Mouse (Mus musculus): ENCODE data around the gene Cbx4.

Cbx4 gene

GRCm38 (mm10) chr11:119058041-119058995, 27.7 kb downstream of the Cbx4 start:
- DNase-seq (ENCODE audit: extremely low read depth, insufficient read length, low spot score) = no peak

DNA sequence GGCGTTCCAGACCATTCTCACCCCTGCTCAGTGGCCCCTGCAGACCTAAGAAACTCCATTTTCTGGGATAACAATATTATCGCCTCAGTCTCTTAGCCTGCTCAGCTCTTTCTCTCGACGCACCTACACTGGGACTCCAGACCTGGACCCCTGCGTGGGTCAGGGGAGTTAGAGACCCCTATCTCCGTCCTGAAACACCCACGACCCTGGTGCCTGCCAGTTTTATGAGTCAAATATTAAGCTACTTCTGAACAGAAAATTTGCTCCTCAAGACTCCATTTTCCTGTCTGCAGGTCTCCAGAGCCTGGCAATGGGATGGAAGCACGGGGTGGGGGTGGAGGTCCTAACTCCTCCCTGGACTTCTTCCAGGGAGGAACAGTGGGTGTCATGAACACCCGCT, 28.7 kb downstream of the Cbx4 start:
- no peak for DNase-seq (ENCODE audit: extremely low read depth, insufficient read length, low spot score)

GRCm38 (mm10) chr11:119056301-119057211, 29.5 kb downstream of the Cbx4 start:
- no peak for DNase-seq (ENCODE audit: extremely low read depth, insufficient read length, low spot score)

DNA sequence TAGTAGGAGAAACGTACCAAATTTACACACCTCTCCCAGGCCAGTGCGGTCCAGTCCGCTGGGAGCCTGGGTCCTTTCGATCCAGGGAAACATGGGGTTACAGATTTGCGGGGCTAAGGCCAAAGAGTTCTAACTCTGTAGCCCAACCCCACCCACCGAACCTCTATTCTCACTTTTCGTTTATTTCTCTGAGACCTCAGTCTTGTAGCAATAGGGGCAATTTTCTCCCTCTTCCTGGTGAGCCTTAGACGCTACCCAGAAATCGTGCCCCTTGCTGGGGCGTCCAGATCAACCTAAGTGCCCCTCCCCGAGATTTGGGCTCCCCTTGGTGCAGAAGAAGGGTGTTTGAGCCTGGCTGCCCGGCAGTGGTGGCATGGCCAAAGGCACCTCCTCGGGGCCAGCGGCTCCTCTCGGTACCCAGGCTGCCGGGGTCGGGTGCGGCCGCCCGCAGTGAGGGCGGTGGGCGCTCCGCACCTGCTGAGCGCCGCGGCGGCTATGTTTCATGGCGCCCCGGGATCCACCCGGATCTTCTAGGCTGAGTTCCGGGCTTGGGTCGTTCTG, 30.4 kb downstream of the Cbx4 start:
- no peak for DNase-seq (ENCODE audit: extremely low read depth, insufficient read length, low spot score)

- no peak for DNase-seq (ENCODE audit: extremely low read depth, insufficient read length, low spot score)
These were observed 31.4 kb downstream of the Cbx4 start for GRCm38 (mm10) chr11:119054351-119055345.

GRCm38 (mm10) chr11:119053738-119054350, 32.2 kb downstream of the Cbx4 start:
- no peak for DNase-seq (ENCODE audit: extremely low read depth, insufficient read length, low spot score)

DNA sequence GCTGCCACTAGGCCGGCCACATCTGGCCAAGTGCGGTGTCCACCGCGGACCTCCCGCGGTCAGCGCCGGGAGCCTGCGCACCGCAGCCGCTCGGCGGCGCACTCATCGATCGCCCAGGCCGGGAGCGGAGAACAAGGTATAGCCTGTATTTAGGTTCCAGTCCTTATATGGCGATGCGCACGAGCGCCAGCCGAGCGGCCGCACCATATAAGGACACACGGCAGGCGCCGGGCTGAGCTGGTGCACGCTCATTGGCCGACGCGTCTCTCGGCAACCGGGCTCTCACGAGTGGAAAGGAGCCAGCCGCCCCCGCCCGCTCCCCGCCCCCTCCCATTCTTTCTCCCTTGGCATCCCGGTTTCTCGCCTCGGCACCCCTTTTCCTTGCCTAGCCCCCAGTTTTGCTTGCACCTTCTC, 32.8 kb downstream of the Cbx4 start:
- DNase-seq (ENCODE audit: extremely low read depth, insufficient read length, low spot score) = peak; percentile 92

DNA sequence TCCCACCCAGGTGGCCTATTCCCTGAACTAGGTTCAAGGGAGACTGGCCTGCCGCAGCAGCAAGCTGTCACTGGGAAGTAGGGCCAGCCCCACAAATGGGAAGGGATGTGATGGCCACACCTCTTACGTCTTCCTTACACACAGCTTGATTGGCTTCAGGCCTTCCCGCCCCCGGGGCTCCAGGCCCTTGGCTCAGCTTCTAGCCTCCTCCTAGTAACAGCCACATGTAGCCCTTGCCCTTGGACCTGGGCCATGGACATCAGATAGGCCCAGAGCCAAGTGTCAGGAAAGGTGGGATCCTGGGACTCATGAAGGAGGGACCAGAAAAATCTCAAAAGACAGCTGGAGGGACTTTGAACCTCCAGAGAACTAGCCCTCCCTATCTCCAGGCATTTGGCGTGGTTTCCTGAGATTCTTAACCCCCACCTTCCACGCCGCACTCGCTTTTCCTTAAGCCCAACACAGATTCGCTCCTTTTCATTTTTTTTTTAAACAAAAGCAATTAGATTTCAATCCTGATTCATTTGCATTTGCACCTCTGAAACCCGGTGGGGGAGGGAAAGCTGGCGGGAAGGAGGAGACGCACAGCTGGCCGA, 33.3 kb downstream of the Cbx4 start:
- DNase-seq (ENCODE audit: extremely low read depth, insufficient read length, low spot score) = peak; percentile 78

DNA sequence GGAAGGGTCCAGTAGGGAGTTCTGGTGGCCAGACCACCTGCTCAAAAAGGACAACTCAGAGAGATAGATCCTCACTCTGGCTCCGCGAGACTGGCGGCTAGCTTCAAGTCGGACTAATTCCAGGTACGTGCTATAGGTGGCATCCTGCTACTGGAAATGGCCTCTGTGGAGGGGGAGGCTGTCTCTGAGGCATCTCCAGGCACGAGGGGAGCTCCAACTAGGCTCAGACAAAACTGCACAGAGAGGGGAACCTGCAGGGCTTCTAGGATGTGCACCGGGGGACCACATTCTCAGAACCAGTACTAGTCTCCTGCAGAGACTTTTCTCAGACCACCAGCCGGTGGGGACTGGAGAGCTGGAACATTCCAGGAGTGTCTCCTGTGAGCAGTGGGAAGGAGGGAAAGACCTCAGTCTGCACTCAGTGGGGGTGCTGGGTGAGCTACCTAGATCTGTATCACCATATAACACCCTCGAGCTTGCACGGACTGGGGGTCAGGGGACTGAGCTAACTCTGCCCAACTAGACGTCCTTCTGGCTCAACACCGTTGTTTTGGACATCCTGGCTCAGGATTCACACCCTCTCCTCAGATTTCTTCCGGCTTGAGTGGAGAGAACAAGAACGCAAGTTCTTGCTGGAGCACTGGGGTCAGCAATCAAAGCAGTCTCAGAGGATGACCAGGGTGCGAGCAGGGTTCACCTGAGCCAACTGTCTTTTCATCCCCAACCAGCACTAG, 33.9 kb downstream of the Cbx4 start:
- no peak for DNase-seq (ENCODE audit: extremely low read depth, insufficient read length, low spot score)

GRCm38 (mm10) chr11:119051426-119051825, 34.6 kb downstream of the Cbx4 start:
- no peak for DNase-seq (ENCODE audit: extremely low read depth, insufficient read length, low spot score)

- DNase-seq (ENCODE audit: extremely low read depth, insufficient read length, low spot score) = no peak
These were observed 35.7 kb downstream of the Cbx4 start for GRCm38 (mm10) chr11:119050361-119050760.

DNA sequence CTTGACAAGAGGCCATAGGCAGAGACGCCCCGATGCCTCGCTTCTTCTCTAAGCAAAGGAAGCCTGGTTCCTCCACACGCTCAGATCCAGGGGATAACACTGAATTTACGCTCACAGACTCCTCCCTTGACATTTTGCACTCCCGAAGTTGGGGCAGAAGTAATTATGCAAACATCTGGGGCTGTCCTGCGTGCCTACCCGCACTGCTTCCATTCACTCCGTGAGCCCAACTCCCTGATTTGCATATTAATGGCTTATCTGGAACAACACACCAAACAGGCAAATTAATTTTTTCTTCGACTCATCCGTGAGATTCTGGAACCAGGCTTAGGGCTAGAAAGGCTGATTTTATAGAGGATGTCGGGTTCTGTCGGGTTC, 37.9 kb downstream of the Cbx4 start:
- no peak for DNase-seq (ENCODE audit: extremely low read depth, insufficient read length, low spot score)

DNA sequence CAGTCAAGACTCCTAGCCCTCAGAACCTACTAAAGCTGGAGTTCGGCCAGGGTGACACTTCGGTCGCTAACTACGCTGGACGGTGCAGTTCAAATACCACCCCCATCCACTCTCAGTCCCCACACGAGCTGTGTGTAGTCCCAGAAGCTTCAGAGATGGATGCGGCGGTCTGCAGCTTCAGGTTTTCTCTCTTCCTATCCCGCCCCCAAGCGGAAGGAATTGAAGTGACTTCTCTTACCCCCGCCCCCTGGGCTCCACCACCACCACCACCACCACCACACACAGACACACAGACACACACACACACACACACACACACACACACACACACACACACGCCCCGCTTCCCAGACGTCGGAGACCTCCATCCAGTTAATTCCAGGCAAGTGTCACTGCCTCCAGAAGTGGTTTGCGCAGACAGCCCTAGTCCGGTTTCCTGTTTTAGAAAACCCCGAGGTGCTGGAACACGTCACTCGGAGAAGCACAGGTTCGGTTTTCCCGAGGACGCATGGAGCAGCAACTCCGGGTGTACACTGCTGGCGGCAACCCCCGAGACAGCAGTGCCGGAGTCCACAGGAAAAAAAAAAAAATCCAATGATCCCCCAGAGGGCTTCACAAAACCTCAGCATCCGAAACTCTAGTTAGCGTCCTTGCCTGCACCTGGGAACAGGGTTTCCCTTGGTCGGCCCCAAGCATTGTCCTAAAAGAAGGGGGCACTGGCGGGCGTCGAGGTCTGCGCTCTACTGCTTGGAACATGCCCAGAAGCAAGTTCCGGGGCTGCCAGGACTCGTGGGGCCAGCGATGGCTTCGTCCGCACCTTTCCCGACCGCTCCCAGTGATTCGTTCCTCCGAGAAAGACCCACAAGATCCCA, 38.5 kb downstream of the Cbx4 start:
- no peak for DNase-seq (ENCODE audit: extremely low read depth, insufficient read length, low spot score)

DNA sequence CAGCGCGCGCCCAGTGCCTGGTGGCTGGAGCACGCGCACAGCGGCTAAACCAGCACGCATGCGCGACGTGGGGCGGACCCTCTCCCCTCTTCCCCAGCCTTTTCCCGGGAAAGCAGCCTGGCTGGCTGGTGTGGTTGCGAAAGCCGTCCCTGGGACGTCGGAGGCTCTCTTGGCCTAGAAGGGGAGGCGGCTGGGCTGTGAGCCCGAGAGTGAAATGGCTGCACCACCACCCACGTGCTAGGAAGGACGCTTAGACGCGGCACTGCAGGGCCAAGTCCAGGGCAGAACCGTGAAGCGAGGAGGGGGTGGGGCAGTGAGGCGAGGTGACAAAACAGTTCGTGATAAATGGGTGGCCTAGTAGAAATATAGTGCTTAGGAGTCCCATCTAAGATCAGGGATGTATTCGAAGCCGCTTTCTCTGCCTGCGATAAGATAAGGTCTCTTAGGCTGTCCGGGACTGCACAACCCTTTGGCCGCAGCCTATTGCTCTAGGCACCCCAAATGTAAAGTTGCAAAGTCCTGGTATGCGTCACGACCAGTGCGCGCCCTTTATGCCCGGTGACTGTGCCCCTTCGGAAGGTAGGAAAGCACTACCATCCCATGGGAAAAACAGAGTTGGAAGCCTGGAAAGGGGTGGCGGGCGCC, 39.3 kb downstream of the Cbx4 start:
- DNase-seq (ENCODE audit: extremely low read depth, insufficient read length, low spot score) = no peak

DNA sequence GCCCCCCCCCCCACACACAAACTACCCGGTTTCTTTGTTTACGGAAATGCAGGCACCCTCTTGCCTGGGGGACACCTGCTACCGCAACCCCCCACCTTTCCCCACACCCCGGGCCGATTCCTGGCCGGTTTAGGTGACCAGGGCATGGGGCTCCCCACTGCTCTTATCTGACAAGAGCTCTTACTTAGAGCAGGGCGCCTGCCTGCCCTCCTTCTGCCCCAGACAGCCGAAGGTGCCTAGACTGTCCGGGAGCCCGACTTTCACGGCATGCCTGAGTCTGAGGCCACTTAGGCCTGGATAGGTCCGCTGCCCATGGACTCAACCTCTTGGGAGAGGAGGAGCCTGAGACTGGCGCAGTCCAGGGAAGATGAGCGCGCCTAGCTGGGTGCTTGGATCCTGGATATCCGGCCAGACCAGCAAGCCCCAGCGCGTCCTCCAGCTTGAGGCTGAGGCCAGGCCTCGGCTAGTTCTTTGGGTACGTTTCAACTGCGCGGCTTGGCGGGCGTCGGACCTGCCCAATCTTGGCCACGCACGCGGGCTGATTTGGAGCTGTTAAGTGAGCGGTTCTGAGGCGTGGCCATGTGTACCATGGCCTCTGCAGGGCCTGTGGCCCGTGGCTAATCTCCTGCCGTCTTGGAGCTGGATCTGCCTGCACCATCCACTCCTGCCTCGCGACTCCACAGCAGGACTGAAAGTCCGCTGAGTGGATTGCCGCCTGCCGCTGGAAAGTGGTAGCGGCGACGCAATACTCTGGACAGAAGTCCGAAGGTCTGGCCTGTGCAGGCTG, 41.3 kb downstream of the Cbx4 start:
- DNase-seq (ENCODE audit: extremely low read depth, insufficient read length, low spot score) = no peak

Data from 3134 (cell line).